Mouse (Mus musculus): ENCODE results near the gene Purb.

DNA sequence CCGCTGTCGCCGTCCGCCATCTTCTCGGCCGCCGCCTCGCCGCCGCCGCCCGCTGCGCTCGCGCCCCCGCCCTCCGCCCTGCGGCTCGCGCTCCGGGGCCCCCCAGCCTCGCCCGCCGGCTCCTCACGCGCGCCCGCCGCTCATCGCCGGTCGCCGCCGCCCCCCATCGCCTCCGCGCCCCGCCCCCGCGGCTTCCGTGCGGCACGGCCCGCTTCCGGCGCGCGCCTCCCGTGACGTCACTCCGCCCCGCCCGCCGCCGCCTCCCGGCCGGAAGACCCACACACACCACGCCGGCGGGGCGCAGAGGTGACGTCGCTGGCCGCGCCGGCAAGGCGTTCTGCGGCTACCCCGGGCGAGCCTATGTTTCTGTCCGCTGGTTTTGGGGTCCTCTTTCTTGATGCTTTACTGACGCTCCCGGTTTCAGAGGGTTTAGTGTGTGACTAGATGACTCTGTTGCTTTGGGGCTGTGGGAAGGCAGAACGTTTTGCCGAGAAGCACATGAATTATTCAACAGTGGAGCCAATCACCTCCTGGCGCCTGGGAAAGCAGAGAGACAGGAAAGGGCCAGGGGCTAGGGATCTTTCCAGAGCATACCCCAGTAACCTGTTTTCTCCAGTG, at the start of gene Purb:
- no peak for TF ChIP-seq CTCF (IDR thresholded peaks at IDR 0.05; ENCODE audit: extremely low read depth, insufficient read depth, insufficient read length, insufficient replicate concordance)
- TF ChIP-seq POLR2A (IDR thresholded peaks at IDR 0.05; ENCODE audit: low read depth, low read length): peak; percentile 53
